19 mouse cellular contexts compared by ENCODE assay signal in genomic region chr11:78118467-78118866, GRCm38 (mm10).
"Had no signal": no experiment of that assay in that cellular context is flagged by ENCODE, and none has a peak within 500 bp of the region (broad histone marks: within the 10 kb centered on the region; RNA-seq: fewer than 3 reads in every experiment).

No protein-coding gene starts in this region.

- H3K36me3 ChIP-seq: midbrain, embryonic 12.5 days; neural tube, embryonic 13.5 days; neural tube, embryonic 15.5 days had no signal

- H3K4me2 ChIP-seq: lung, embryonic 14.5 days; midbrain, embryonic 12.5 days had no signal

- H3K27ac ChIP-seq: midbrain, embryonic 10.5 days; midbrain, embryonic 12.5 days; neural tube, embryonic 13.5 days; neural tube, embryonic 15.5 days had no signal

- DNase-seq: lung, adult 18-20 months; lung, embryonic 14.5 days; lung, postnatal 10 days; lung, postnatal 4 days; midbrain, embryonic 14.5 days; retina, postnatal 1 day; right cerebral cortex, adult 18-20 months; right cerebral cortex, postnatal 25 days; right cerebral cortex, postnatal 4 days; spleen, adult 18-20 months; thymus, adult 18-20 months; thymus, postnatal 14 days; thymus, postnatal 36 days had no signal

- H3K9me3 ChIP-seq: midbrain, embryonic 10.5 days; midbrain, embryonic 12.5 days; neural tube, embryonic 13.5 days; neural tube, embryonic 15.5 days had no signal

- H3K4me3 ChIP-seq: midbrain, embryonic 10.5 days; midbrain, embryonic 12.5 days; myocyte; neural tube, embryonic 13.5 days; neural tube, embryonic 15.5 days had no signal

- H3K27me3 ChIP-seq: midbrain, embryonic 12.5 days; neural tube, embryonic 13.5 days; neural tube, embryonic 15.5 days had no signal

- H3K9ac ChIP-seq: lung, embryonic 14.5 days; midbrain, embryonic 12.5 days; neural tube, embryonic 13.5 days; neural tube, embryonic 15.5 days had no signal

- ATAC-seq: midbrain, embryonic 16.5 days had no signal
